Mouse (Mus musculus) liver, adult 2 months (tissue): Measurements from ENCODE around the gene Ddc. TPM values are rescaled to one million over a fixed set of nuclear protein-coding genes. Genes with fewer than 3 reads are reported as not detected.

ENCODE experiments used
- DNase-seq: peaks from one replicate; pipeline ENCODE4 v3.0.0-alpha.2; 2011; ENCODE audit warnings: low read depth, low spot score; ENCODE audit errors: extremely low read depth
- H3K27ac ChIP-seq: fragments of 200-500 bp; replicated peaks from 2 replicates; pipeline ENCODE4 v1.5.1; 2012; ENCODE audit warnings: low read depth, mild to moderate bottlenecking, control low read depth, inconsistent platforms, low read length; ENCODE audit not compliant: insufficient read depth
- H3K27me3 ChIP-seq: fragments of 200-500 bp; 2 replicates; pipeline ENCODE4 v1.6.1; 2012; ENCODE audit warnings: mild to moderate bottlenecking, moderate library complexity, low read length, inconsistent platforms; ENCODE audit not compliant: control insufficient read depth, insufficient read depth
- H3K36me3 ChIP-seq: fragments of 200-500 bp; 2 replicates; pipeline ENCODE4 v1.6.1; 2012; ENCODE audit warnings: low read length, inconsistent platforms; ENCODE audit not compliant: control insufficient read depth, insufficient read depth
- H3K4me1 ChIP-seq: fragments of 200-500 bp; 2 replicates; pipeline ENCODE4 v1.6.1; 2011; ENCODE audit warnings: low read length; ENCODE audit not compliant: control insufficient read depth, insufficient read depth
- H3K4me3 ChIP-seq: fragments of 200-500 bp; 2 replicates; pipeline ENCODE4 v1.5.1; 2011; ENCODE audit warnings: low read depth, mild to moderate bottlenecking, control low read depth, low read length, moderate library complexity; ENCODE audit not compliant: insufficient read depth
- H3K79me2 ChIP-seq: fragments of 200-500 bp; 2 replicates; pipeline ENCODE4 v1.6.1; 2012; ENCODE audit warnings: inconsistent platforms, mild to moderate bottlenecking, low read length, moderate library complexity; ENCODE audit not compliant: control insufficient read depth, insufficient read depth
- H3K9ac ChIP-seq: fragments of 200-500 bp; 2 replicates; pipeline ENCODE4 v1.6.1; 2012; ENCODE audit warnings: low read depth, mild to moderate bottlenecking, control low read depth, inconsistent platforms, low read length
- CTCF ChIP-seq: fragments of 200-500 bp; IDR thresholded peaks from 2 replicates; pipeline ENCODE4 v1.5.1; 2011; ENCODE audit warnings: low read depth, low read length, control low read depth
- POLR2A ChIP-seq: fragments of 200-500 bp; IDR thresholded peaks from 2 replicates; pipeline ENCODE4 v1.6.1; 2011; ENCODE audit warnings: low read length, control low read depth; ENCODE audit not compliant: insufficient read depth; ENCODE audit errors: extremely low read depth
- WGBS: fragments of 180-500 bp; shearing (Covaris S2); methylation state at CpG from one replicate; pipeline ENCODE4 v1.1.7; 2018; 5-methylcytosine and 5-hydroxymethylcytosine counted together
- polyA plus RNA-seq: library from polyadenylated mRNA; depleted of rRNA; stranded (reverse); fragments of >200 nt; gene quantifications from 2 replicates; pipeline ENCODE4 v1.2.3, GENCODE M21; 2012
- total RNA-seq: library from RNA; depleted of rRNA; stranded (reverse); fragments of >200 nt; gene quantifications from 2 replicates; pipeline ENCODE4 v1.2.3, GENCODE M21; 2014

Ddc gene
- total and polyA plus RNA-seq, 2 experiments, result 56.4 to 82.3 TPM

- Histone ChIP-seq H3K27me3 (no peaks in the 10 kb centered on the region), H3K4me1 (no peaks in the 10 kb centered on the region; the same call in 1 of the 2 replicates), H3K9ac (no peak overlapping the region), H3K79me2 (no peaks in the 10 kb centered on the region), H3K27ac (no peak overlapping the region), H3K36me3 (peaks cover 53% of the 10 kb centered on the region), H3K4me3 (no peak overlapping the region)
- TF ChIP-seq CTCF (no peak), POLR2A (no peak)
- no peak for DNase-seq
- WGBS, result 85% methylated on average over 20 of the region's 20 CpGs
These were observed 24.7 kb downstream of the Ddc start for GRCm38 (mm10) chr11:11873023-11873908.

GRCm38 (mm10) chr11:11872140-11872795, 25.7 kb downstream of the Ddc start:
- DNase-seq, result no peak
- Histone ChIP-seq H3K4me3 (no peak overlapping the region), H3K27me3 (no peaks in the 10 kb centered on the region), H3K27ac (no peak overlapping the region), H3K9ac (no peak overlapping the region), H3K79me2 (no peaks in the 10 kb centered on the region), H3K36me3 (peaks cover 48% of the 10 kb centered on the region), H3K4me1 (no peaks in the 10 kb centered on the region; the same call in 1 of the 2 replicates)
- 84% methylated on average over 3 of the region's 3 CpGs for WGBS
- TF ChIP-seq POLR2A (no peak), CTCF (no peak)

GRCm38 (mm10) chr11:11871197-11871813, 26.6 kb downstream of the Ddc start:
- H3K4me1 ChIP-seq, result no peaks in the 10 kb centered on the region; the same call in 1 of the 2 replicates

GRCm38 (mm10) chr11:11867971-11868481, 29.9 kb downstream of the Ddc start:
- TF ChIP-seq POLR2A, result no peak
- no peak for TF ChIP-seq CTCF
- Histone ChIP-seq H3K27me3 (no peaks in the 10 kb centered on the region), H3K9ac (no peak overlapping the region), H3K79me2 (no peaks in the 10 kb centered on the region), H3K4me3 (no peak overlapping the region), H3K27ac (no peak overlapping the region), H3K4me1 (no peaks in the 10 kb centered on the region), H3K36me3 (peaks cover 53% of the 10 kb centered on the region)
- WGBS, result 75% methylated on average over 14 of the region's 14 CpGs
- no peak for DNase-seq

More at GRCm38 (mm10) chr11:11871197-11871813, 26.6 kb downstream of the Ddc start:
- H3K9ac ChIP-seq, result no peak overlapping the region
- peaks cover 45% of the 10 kb centered on the region for H3K36me3 ChIP-seq
- WGBS, result 87% methylated on average over 5 of the region's 5 CpGs
- H3K79me2 ChIP-seq, result no peaks in the 10 kb centered on the region
- no peak for DNase-seq
- TF ChIP-seq POLR2A, result no peak
- H3K27me3 ChIP-seq, result no peaks in the 10 kb centered on the region
- H3K27ac ChIP-seq, result no peak overlapping the region
- no peak overlapping the region for H3K4me3 ChIP-seq

GRCm38 (mm10) chr11:11866696-11867095, 31.2 kb downstream of the Ddc start:
- Histone ChIP-seq H3K4me1 (no peaks in the 10 kb centered on the region), H3K27me3 (no peaks in the 10 kb centered on the region), H3K36me3 (peaks cover 53% of the 10 kb centered on the region), H3K4me3 (no peak overlapping the region), H3K9ac (no peak overlapping the region), H3K79me2 (no peaks in the 10 kb centered on the region), H3K27ac (no peak overlapping the region)
- no peak for DNase-seq
- TF ChIP-seq CTCF (no peak), POLR2A (no peak)
- 85% methylated on average over 5 of the region's 5 CpGs for WGBS
